Mouse (Mus musculus): ENCODE data around the gene Dalrd3. TPM values are rescaled to one million over a fixed set of nuclear protein-coding genes. Genes with fewer than 3 reads are reported as not detected.

Dalrd3 gene
- total RNA-seq (2023), result 48.9 TPM

DNA sequence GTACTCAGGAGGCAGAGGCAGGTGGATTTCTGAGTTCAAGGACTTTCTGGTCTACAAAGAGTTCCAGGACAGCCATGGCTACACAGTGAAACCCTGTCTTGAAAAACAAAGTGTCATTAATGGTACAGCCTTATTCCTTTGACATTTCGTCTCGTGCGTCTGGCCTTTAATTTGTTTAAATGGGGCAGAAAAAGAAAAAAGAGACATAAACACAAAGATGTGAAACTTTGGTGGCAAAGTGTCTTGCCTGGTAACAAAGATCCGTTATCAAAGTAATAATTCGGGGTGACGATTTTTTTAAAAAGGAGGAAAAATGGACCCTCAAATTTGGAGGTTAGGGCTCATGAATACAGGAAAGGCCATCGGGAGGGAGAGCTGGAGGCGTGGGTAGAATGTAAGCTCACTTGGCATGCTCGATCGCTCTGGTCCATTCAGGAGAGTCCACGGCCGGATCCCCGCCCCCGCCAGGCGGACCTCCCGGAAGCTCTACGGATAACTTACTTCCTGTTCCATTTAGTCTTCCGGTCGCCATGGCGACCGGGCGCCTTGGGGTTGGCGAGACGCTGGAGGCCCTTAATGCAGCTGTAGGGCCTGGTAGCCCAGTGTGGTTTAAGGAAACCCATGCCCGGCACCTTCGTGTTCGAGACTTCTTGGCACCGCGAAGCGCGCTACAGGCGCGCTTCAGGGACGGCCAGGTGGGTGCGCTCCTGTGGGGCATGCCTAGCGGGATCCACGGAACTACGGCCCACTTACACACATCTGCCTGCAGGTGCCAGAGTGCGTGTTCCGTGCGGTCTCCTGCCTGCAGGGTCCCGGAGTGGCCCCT is at the start of gene Dalrd3:
Gene Dalrd3 (plus strand): TSS at position 506 of the 826 bp plus-strand sequence.

GRCm38 (mm10) chr9:108560227-108560841 is 9.4 kb upstream of the Dalrd3 start, which contains the start of gene Impdh2:
Impdh2 (plus strand) TSS chr9:108560286.

DNA sequence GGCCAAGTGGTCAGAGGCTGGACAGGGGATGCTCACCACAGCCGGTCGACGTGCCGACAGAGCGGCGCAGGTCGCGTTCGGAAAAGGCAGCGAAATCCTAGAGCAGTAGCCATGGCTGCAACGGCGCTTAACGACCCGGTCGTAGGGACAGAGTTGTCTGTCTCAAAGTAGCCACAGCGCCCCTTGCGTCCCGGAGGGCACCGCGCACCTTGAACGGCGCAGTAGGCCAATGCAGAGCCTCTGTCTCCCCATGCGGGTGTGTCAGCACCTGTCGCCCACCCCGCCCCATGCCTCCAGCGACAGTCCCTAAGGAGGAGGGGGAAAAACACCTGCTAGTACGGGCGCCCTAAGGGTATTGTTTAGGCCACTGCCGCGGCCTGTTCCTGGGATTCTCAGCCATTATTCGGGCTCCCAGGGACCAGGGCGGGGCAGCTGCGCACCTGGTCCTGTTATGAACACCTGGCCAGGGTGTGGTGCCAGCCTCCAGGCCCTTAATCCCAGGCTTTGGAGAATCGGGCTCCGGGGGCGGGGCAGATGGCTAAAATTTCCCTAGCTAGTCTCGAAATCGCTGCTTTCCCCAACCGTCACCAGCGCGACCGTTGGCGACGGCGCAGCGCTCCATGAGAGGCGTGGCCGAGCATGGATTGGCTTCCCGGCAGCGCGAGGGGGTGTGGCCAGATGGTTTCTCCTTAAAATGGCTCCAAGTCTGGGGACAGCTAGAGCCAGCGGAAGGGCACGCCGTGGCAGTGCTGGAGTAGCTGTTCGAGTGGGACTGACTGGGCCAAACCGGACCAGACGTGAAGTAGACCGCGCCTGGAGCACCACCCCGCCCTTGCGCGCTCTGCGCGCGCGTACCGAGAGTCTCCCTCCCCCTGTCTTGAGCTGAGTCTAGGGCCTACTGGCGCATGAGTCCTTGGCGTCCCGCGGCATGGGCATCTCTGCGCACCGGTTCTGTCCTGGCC is 2.6 kb upstream of the Dalrd3 start, which contains the start of gene Ndufaf3:
Gene Ndufaf3 (minus strand): TSS at position 620 of the 962 bp plus-strand sequence.

DNA sequence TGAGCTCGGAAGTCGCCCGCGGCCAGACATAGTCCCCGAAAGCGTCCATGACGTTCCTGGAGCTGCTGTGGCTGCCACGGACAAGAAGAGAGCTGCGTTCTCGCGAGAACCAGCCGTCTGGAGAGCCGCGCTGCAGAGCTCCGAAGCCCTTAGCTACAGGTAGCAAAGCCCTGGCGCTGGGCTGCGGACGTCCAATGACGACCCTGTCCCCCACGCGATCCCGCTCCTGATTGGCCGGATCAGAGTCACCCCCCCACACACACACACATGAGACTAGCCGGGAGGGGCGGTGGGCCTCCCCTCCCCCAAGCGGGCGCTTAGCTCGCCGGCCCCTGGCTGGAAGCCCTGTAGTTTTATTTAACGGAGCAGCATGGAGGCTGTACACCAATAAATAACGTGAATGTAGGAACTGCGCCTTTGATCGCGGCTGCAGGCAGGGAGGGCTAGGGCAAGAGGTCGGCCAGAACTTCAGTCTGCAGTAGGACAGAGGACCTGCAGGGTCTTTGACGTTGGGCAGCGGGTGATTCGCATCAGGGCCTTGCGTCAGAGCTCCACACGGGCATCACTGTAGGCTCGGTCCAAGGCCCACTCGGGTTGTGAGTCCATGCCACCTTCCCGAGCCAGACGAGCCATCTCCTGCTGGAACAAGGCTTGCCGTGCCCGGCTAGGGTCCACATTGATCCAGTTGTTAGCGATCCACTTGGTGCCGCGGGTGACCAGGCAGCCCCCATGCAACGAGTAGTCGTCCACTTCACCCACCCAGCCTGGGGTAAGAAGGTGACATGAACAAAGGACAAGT is 9.1 kb downstream of the Dalrd3 start, which contains the start of gene Wdr6:
Gene Wdr6 (minus strand): TSS at position 195 of the 799 bp plus-strand sequence.

GRCm38 (mm10) chr9:108596998-108597764 is 27.5 kb downstream of the Dalrd3 start, which contains the start of gene P4htm:
P4htm (minus strand) TSS chr9:108597667.

Other genes with a start within 250 kb of the Dalrd3 start
- 247 TPM for gene Gpx1, start 231.0 kb upstream of the Dalrd3 start, total RNA-seq (2023)
- 140 TPM for gene Usp4, start 222.0 kb upstream of the Dalrd3 start, total RNA-seq (2023)
- gene 1700102P08Rik, start 177.1 kb upstream of the Dalrd3 start, total RNA-seq (2023), result 6.2 TPM
- gene Ccdc36, start 141.4 kb upstream of the Dalrd3 start, total RNA-seq (2023), result not detected
- not detected for gene BC048562, start 133.4 kb upstream of the Dalrd3 start, total RNA-seq (2023)
- 25.0 TPM for gene Ccdc71, start 109.4 kb upstream of the Dalrd3 start, total RNA-seq (2023)
- gene Klhdc8b, start 108.3 kb upstream of the Dalrd3 start, total RNA-seq (2023), result 4.3 TPM
- 2.4 TPM for gene Lamb2, start 90.2 kb upstream of the Dalrd3 start, total RNA-seq (2023)
- gene Usp19, start 79.3 kb upstream of the Dalrd3 start, total RNA-seq (2023), result 305 TPM
- 180 TPM for gene Qars, start 62.2 kb upstream of the Dalrd3 start, total RNA-seq (2023)
- gene Qrich1, start 53.1 kb upstream of the Dalrd3 start, total RNA-seq (2023), result 222 TPM
- 204 TPM for gene Impdh2, start 9.6 kb upstream of the Dalrd3 start, total RNA-seq (2023)
- 18.4 TPM for gene Ndufaf3, start 2.5 kb upstream of the Dalrd3 start, total RNA-seq (2023)
- 30.9 TPM for gene Wdr6, start 8.9 kb downstream of the Dalrd3 start, total RNA-seq (2023)
- gene P4htm, start 27.8 kb downstream of the Dalrd3 start, total RNA-seq (2023), result 8.6 TPM
- gene Arih2, start 79.5 kb downstream of the Dalrd3 start, total RNA-seq (2023), result 149 TPM
- gene Slc25a20, start 92.2 kb downstream of the Dalrd3 start, total RNA-seq (2023), result 19.7 TPM
- 10.8 TPM for gene Prkar2a, start 119.4 kb downstream of the Dalrd3 start, total RNA-seq (2023)
- gene Ip6k2, start 213.9 kb downstream of the Dalrd3 start, total RNA-seq (2023), result 64.3 TPM
- 15.1 TPM for gene Nckipsd, start 238.5 kb downstream of the Dalrd3 start, total RNA-seq (2023)

Measured in CD4-positive naive resting alpha-beta T cell, adult 57 days (primary cell).